Mouse (Mus musculus) embryo, embryonic 9.5 days (tissue): ENCODE measurements at regions not wholly inside any gene's neighbourhood (a gene's known extent, or its start where the extent isn't known, plus 50 kb on each side); places are given as distances from the start of the nearest gene placed in this dataset.

ENCODE experiments used
- DNase-seq: peaks from one replicate; pipeline ENCODE4 v3.0.0-alpha.2; 2017; ENCODE audit errors: extremely low spot score

DNA sequence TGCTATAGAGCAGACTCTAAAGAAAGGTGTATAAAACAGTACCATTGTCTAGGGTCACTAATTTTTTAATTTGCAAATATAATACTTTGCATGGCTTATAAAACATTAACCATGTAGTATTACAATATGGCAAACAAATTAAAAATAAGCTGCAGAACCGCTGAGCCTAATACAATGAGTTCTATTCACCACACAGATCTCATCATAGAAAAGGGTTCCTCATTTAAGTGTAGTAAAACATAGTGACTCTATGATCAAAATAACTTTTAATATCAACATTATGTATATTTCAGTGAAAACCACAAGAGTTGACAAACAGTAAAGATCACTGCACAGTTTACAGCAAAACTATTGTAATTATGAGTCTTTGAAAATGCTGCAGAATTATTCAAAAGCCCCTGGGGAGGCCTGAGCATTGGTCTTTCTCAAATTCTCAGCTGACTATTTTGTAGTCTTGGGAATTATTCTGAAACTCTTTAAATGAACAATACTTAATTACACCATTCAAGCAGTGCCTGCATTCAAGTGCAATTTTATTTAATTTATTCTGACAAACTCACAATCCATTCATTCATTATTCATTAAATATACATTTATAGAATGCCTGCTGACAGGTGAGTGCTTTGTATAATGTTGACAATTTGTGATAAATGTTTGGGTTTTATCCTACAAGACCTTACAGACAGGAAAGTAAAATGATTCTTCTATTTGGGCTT, 60.3 kb downstream of the Pcdh20 start:
- no peak for DNase-seq

- DNase-seq: peak; percentile 0
Observed at GRCm38 (mm10) chr14:88399270-88399669, 71.9 kb downstream of the Pcdh20 start.

DNA sequence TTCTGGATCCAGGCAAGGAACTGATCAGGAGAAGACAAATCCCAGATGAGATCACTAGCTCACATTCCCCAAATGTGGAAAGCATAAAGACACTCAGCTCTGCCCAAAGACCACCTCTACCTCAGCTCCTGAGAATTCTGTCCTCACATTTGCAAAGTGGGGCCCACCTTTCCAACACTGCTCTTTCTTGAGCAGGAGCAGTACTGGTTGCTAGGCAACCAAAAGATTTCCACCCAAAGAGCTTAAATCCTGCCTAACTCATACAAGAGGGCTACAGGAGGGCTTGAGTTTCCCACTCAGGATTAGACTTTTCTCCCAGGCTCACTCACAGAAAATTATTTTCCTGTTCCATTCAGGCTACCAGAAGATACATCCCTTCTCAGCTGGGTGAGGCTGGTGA, 74.0 kb downstream of the Pcdh20 start:
- no peak for DNase-seq

- DNase-seq: no peak
Observed at GRCm38 (mm10) chr14:88395016-88395415, 76.2 kb downstream of the Pcdh20 start.

GRCm38 (mm10) chr14:88384553-88384952, 86.6 kb downstream of the Pcdh20 start:
- no peak for DNase-seq

GRCm38 (mm10) chr14:88347177-88347576, 124.0 kb downstream of the Pcdh20 start:
- no peak for DNase-seq

- no peak for DNase-seq
Observed at GRCm38 (mm10) chr14:88337304-88337703, 133.9 kb downstream of the Pcdh20 start.

DNA sequence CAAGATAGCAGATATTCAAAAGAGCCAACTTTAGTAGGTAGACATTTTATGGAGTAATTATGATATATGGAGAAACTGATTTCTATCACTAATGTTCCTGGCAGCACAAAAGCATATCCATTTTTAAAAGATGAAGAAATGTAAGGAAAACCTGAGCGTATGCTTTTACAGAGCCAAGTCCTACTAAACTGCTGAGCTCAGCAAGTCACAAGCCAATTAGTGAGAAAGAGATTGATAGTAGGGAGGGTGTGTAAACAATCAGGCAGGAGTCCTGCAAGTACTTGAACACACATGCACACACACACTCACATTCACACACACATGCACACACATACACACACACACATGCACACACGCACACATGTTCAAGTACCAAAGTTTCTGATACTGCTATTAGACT, 140.6 kb downstream of the Pcdh20 start:
- no peak for DNase-seq

DNA sequence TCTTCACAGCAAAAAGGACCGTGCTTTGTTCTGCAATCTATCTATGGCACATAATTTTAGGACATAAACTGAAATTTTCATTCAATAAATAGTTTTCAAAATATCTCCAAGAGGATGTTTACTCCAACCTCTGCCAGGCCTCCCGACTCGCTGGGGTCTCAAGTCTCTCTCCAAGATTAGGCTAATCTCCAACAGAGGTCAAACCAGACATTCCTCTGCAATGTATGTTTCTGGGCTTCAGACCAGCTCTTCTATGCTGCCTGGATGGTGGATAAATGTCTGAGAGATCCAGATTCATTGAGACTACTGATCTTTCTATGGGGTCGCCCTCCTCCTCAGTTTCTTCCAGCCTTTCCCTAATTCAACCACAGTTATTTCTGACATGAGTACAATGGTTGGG, 144.8 kb downstream of the Pcdh20 start:
- no peak for DNase-seq

GRCm38 (mm10) chr14:88278327-88278726, 192.9 kb downstream of the Pcdh20 start:
- DNase-seq: peak; percentile 3

- no peak for DNase-seq
Observed at GRCm38 (mm10) chr14:88264771-88265170, 206.4 kb downstream of the Pcdh20 start.

GRCm38 (mm10) chr14:88259034-88259433, 212.2 kb downstream of the Pcdh20 start:
- no peak for DNase-seq

- no peak for DNase-seq
Observed at GRCm38 (mm10) chr14:88255131-88255530, 216.1 kb downstream of the Pcdh20 start.
